Mouse (Mus musculus): Measurements from ENCODE around the gene Shkbp1.

DNA sequence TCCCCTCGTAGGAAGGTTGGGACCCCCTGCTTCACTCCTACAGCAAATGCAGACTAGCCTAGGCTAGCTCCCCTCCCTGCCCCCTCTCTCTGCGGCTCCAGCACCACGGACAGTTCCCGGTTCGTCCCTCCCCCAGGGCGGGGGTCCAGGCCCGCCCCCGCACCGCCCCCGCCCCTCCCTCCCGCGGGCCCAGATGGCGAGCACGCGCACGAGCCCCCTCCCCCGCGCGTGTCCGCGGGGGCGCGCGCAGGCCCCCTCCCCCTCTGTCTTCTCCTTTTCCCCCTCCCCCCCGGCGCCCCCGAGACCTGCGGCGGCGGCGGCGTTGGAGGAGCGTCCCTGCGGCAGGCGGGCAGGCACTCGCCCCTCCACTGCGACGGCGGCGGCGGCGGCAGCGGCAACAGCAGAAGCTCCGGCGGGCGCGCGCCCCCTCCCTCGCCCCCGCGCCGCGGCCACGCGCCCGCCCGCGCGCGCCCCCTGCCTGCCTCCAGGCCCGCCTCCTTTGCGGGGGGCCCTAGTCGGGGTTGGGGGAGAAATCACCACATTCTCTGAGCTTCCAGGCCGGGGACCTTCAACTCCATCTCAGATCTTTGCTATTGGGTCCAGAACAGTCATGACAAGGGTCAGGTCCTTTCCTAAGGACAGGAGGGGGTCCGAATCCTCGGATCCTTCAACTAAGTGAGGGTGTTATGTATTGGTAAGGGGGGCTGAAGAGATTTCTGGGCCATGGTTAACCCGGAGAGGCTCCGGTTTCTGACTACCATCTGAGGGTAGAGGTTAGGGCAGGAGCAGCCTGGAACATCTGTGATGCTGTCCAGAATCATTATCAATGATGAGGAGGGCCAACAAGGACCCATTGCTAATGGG is 40.6 kb upstream of the Shkbp1 start:
- TF ChIP-seq CTCF (IDR thresholded peaks at IDR 0.05; ENCODE audit: low read depth, low read length) (no peak), POLR2A (IDR thresholded peaks at IDR 0.05; ENCODE audit: borderline replicate concordance, low read depth, low read length) (no peak)
